Mouse (Mus musculus) lung, postnatal 10 days (tissue): Measurements from ENCODE around the gene Iqcc.

Experiments used
- DNase-seq: peaks from one replicate; pipeline ENCODE4 v3.0.0; 2021

The Iqcc gene

DNA sequence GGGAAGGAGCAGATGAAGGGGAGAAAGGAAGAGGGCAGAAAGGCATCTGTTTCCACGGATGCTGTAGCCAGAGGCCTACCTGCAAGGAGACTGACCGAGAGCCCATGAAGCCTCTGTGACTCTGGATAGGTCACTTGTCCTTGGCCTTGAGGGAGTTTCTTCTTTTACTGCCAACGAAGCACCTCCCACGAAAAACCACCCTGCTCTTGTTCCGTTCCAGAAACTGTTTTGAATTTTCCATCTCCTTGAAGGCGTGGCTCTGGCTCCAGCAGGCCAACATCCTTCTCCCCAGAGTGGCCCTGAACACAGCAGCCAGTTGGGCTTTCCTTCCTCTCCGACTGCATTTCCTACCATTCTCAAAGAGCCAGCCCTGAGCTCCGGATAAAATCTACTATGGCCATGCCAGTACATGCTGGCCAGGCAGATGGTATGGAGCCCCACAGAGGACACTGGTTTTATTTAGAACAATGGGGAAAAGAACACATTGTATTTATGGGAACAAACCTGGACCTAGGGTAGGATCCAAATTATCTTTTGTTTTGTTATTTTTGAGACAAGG lies 2.5 kb upstream of the Iqcc start:
- peak; percentile 65 for DNase-seq

DNA sequence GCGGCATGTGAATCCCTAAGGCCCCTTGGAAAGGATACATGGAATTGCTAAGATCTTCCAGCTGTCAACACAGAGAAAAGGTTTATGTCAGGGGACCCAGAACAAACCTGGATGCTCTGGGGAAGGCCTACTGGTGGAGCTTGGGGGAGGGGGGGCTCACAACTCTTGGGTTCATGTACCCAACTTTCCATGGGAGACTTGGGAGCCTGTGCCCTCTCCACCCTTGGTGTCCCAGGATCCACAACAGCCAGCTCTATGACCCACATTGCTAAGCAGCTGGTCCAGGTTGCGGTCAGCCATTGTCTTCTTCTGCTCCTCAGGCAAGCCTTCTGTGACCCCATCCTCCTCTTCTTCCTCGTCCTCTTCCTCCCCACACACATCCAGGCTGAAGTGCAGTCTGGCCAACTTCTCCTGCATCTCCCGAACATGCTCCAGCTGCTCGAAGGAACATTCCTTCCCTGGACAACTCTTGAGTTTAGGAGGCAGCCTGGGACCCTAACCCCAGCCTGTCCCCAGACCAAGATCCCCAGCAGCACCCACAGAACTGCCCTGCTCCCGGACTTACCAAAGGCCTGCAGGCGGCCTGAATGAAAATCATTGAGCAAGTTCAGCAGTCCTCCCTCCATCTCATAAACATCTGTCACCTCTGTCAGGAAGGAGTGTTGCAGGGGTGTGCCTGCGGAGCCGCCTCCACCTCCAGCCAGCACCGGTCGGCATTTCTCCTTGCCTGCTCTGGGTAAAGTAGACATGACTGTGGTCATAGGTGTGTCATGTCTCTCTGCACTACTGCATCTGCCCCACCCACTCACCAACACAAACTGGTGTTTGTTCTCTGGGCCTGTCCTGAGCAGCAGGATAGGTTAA lies 1.8 kb upstream of the Iqcc start:
- no peak for DNase-seq

DNA sequence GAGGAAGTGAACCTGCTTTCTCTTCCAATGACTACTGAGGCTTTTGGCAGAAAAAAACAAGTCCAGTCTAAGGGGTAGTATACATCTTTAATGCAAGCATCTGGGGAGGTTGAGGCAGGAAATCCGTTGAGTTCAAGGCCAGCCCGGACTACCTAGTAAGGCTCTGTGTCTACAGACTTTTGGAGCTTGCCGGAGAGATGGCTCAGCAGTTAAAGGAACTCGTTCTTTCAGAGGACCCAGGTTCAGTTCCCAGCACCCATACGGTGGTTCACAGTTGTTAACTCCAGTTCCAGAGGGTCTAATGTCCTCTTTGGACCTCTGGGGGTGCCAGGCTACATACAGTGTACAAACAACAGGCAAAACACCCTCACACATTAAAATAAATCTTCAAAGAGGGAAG lies 868 bp downstream of the Iqcc start:
- DNase-seq, result no peak

DNA sequence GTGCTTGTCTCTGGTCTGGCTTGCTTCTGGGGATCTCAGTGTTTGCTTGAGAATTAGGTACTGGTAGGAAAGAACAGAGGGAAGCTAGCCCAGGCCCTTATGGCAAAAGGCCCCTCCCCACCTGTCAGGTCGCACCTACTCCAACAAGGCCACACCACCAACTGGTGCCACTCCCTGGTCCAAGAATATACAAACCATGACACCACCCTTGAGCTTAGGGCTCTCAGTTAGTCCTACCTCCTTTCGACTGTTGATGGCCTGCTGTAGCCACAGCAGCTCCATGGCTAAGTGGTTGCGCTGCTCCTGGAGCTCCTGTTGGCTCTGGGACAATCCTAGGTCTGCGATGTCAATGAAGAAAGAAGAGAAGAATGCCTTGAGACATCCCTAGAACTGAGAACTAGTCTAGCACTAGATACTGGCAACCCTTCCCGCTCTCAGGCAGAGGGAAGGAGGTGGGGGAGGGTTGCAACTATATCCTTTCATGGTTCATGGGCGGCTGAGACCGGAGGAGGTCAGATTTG lies 1.7 kb downstream of the Iqcc start:
- DNase-seq, result no peak

DNA sequence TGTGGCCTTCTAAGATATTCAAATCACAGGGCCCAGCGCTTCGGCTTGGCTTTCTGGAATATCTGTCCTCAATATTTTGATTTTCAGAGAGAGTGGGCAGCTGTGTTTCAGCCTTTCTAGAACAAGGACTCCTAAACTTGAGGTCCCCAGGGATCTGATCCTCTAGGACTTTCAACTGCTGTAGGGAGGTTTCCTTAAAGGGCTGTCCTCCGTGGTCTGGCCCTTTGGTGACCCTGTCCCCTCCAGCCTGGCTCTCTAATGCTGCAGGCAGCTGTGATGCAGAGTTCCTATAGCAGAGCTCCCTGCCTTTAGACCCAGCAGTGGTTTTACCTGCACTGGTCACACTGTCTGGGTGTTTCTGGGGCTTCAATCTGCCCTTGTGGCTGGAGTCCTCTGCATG lies 2.3 kb downstream of the Iqcc start:
- no peak for DNase-seq

DNA sequence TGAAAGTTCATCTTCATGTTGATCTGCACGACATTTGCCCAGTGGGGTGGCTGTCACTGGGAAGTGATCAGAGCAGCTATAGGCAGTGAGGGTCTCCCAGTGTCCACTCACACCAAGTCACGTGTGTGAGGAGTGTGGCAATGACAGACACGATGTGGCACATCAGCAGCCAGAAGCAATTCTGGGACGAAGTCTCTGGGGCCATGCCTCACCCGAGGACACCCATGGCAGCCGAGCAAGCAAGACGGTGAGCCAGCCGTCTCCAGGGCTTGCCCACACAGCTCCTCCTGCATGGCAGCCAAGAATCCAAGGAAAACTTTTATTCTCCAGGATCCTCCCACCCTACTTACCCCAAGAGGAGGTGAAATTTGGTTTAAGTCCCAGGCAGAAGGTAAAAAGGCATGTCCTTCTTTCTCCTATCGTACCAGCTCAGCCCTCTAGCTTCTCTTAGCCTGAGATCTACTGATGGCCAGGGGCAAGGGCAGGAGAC lies 3.1 kb downstream of the Iqcc start:
- no peak for DNase-seq

DNA sequence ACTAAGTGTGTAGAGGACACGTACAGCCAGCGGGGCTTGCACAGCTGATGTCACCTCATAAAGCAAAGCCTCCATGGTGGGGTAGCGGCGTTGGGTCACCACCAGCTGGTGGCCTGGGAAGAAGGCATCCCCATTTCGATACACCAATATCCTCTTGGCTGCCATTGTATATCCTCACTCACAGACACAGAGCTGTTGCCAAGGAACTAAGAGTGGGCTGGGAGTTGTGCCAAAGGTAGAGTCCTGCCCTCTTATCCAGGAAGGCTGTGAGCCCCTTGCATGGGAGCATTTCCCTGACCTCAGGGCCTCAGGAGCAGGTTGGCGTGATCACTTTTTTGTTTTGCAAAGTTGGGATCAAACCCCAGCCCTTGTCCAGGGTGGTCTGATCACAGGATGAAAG lies 4.8 kb downstream of the Iqcc start, which contains the start of gene Dcdc2b:
Gene Dcdc2b (minus strand): TSS at position 165 of the 400 bp plus-strand sequence.
- DNase-seq, result peak; percentile 65

DNA sequence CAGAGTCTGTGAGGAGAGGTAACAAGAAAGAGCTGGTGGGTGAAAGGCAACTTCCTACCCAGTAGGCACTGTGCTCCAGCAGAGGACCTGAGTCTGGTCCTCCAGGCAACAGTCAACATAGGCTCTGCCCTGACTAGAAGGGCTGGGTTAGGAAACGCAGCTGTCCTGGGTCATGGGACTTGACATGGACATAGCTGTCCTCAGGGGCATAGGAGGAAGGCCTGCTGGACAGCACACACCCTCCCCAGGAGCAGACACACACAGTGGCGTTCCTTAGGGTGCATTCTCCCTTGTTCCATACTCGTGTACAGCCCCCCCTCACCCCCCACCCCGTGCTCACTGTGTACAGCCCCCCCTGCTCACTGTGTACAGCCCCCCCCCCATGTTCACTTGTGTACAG lies 8.4 kb downstream of the Iqcc start:
- no peak for DNase-seq

DNA sequence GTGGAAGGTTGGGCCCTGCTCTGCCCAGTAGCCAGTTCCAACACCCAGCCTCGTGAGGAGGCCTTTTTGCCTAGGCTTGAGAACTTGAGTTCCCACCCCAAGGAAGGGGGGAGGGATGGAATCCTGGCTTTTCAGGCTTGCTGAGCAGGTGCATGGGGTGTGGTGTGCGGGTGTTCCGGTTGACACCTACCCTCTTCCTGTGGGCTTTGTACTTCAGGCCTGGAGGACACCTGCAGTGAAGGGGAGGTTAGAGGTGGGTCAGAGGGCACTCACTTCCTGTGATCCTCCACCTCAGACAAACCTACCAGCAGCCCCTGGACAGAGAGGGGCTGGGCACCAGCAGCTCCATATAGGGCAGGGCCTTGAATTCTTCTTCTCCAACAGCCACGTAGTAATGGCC lies 8.9 kb downstream of the Iqcc start:
- DNase-seq, result no peak

DNA sequence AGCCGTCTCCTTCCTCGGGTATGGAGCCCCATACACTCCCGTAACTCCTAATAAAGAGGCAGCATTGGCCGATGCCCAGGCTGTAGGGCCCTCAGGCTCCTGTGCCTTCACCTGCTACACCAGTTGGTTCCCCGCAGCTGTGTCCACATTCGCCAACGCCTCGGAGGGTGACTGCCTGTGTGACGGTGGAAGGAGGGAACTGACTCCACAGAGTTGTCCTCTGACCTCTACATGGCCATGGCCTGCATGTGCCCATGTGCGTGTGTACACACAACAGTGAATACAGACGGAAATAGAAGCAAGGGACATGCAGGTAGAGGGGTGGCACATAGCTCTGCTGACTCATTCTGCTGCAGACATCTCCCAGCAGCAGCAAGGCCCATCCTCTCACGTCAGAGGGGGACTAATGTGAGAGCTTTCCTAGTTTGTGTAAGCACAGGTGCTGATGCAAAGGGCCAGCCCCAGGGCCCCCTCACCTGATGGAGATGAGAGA lies 9.7 kb downstream of the Iqcc start:
- DNase-seq, result no peak

DNA sequence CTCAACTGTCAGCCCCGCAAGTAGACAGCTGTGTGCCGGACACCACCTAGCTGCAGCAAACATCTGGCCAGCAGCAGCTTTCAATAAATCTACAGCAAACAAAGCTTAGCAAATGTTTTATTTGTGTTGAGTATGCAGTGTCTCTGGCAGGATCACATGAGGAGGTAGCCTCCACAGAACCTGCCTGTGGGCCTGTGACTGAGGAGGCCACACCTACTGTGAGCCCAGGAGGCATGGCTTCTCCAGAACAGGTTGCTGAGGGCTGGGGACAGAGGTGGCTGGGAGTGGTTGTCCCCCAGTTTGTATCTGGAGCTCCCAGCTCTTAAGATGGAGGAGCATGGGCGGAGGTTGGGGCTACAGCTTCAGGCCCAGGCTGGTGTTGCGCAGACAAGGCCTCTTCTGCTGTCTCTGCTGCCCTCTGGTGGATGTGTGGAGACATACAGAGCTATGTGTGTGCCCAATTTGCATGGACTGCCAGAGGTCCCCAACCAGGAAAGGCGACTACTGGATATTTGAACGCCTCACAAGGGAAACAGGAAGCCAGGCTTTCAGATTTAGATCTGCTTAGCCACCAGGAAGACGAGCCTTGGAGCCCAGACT lies 10.4 kb downstream of the Iqcc start:
- peak; percentile 92 for DNase-seq

DNA sequence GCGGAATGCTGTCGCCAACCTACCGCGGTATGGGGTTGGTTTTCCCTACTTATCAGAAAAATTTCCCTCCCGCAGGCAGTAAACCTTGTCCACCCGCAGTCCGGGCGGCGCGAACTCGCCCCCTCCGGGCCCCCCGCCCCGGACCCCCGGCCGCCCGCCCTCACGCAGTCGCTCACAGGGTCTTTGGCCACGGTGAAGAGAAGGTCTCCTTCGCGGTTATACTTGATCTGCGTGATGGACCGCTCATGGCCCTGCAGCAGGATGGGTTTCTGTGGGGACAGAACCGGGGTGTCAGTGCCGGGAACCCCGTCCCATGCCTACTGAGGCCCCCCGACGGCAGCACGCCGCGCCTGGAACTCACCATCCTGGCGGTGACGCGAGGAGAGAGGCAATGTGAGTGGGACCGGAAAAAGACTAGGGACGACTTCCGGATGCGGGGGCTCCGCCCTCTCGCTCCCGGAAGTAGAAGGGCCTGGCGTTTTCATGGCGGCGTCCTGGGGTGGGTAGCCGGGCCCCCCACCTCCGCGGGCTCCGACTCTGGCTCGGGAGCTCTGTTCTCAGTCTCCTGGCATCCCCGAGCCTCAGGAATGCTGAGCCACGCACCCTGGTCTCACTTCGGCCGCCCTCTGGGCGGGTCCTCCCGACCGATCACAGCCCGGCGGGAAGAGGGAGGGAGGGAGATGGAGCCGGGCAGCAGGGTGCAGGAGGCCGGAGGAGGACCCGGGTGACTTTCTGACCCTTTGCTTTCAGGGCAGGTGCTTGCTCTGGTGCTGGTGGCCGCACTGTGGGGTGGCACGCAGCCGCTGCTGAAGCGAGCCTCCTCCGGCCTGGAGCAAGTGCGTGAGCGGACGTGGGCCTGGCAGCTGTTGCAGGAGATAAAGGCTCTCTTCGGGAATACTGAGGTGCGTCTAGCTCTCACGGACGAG lies 18.4 kb downstream of the Iqcc start, which contains the start of the genes Eif3i and Tmem234:
Gene Eif3i (minus strand): TSS at position 416 of the 926 bp plus-strand sequence.
Gene Tmem234 (plus strand): TSS at position 436 of the 926 bp plus-strand sequence.
- peak; percentile 90 for DNase-seq

DNA sequence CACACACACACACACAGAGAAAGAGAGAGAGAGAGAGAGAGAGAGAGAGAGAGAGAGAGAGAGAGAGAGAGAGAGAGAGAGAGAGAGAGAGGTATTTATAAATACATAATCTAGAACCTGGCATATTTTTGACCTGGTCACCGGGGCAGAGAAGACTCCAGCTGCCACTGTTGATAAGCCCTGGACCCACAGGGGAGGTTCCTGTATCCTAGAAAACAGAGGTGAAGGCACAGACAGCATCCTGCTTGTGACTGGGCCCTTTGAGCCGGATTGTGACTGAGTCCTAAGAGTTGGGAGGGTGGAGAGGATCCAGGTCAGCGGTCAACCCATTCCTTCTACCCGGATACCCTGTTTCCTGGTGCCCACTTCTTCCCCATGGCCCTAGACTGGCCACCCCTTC lies 30.0 kb downstream of the Iqcc start:
- no peak for DNase-seq

DNA sequence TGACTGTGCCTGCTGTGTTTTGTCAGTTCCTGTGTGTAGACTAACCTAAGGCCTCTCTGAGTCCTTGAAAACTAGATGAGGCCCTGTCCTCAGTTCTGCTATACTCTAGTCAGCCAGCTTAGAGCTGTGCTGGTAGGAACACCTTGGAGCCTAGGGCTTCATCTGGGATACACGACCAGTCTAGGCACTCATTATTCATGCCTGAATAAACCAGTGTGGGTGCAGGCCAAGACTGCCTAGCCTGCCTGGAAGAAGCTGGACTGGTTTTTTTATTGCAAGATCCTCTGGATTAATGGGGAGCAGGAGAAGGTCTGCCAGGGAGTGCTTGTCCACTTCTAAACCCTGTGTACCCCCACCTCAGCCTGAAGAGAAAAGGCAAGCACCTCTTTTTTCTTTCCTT lies 32.0 kb downstream of the Iqcc start:
- no peak for DNase-seq

DNA sequence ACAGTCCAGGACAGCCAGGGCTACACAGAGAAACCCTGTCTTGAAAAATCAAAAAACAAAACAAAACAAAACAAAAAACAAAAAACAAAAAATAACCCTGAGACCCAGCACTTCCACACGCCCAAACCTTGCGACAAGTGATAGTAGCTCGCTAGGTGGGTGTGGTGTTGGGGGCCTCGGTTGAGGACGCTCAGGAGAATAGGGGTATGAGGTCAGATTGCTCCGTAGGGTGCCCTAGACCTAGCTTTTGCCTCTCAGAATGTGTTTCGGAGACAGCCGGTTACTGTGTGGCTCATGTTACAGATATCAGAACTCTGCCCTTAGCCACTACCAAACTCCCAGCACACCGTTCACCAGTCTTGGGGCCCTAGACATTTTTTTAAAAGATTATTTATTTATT lies 33.1 kb downstream of the Iqcc start:
- DNase-seq, result no peak

DNA sequence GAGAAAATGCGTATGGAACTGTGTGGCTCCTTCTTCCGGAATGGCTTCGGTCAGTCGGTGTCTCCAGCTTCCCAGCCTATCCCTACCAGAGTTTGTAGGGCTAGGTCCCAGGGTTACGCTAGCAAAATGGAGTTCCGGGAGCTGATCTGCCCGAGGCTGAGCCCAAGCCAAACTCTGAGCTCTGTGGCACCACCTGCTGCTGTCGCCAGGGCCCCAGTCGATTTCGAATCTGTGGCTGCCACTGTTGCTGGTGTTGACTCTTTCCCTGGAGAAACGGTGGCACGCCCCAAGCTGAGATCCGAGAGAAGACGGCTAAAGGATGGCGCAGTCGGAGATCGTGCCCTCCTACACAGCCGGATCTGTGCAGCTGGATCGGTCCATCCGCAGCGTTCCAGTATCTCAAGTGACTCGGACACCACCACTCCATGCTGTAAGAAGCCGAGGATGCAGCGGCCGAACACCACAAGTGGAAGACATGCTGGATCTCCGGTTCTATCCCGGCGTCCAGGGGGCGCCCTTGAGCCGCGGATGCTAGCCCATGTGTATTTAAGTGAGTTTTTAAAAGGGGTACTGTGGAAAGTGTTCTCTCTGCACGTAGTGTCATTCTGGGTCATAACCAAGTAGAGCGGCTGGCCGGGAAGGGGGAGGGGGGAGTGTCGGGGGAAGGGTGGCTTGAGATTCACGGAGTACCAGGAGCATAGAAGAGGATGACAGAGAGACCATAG lies 33.9 kb downstream of the Iqcc start:
- DNase-seq, result peak; percentile 91

DNA sequence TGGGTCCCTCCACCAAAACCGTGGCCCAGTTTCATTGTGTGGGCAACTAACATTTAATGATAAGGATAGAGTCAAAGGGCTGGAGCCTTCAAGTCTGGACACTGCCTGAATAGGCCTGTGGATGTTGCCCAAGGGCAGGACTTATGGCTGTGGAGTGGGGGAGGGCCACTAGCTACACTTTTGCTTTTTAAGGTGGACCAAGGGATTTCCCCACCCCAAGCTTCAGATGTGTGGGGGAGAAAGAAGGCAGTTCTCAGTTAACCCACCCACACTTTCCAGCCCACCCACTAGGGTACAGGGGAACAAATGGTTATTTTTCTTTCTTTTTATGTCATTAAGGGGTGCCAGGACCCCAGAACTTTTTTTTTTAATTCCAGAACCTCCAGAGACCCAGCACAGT lies 34.5 kb downstream of the Iqcc start:
- DNase-seq, result no peak

DNA sequence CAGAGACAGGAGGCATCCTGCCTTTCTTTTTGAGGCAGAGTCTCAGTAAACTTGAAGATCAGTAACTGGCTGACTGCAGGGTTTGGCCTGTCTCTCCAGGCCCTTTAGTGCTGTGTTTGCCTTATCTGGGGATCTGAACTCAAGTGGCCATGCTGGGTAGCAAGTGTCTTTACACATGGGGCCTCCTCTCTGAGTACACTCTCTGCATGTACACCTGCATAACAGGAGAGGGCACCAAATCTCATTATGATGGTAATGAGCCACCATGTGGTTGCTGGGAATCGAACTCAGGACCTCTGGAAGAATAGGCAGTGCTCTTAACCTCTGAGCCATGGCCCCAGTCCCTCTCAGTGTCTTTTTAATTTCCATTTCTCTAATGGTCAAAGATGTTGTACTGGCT lies 36.6 kb downstream of the Iqcc start:
- no peak for DNase-seq

DNA sequence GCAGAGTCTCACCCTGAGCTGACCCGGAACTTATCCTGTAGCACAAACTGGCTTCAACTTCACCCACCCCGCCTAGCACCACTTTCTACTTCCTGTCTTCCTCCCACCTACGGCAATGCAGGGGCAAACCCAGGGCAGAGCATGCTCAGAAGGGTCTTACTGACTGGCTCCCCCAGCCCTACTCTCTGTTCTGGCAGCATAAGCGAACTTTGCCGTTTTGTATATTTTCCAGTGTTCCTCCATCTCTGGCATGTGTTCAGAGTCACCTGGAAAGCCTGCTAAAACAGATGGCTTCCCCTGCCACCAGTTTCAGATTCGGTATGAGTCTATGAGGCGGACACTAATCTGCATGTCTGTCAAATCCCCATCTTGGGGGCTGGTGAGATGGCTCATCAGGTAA lies 38.6 kb downstream of the Iqcc start:
- no peak for DNase-seq

DNA sequence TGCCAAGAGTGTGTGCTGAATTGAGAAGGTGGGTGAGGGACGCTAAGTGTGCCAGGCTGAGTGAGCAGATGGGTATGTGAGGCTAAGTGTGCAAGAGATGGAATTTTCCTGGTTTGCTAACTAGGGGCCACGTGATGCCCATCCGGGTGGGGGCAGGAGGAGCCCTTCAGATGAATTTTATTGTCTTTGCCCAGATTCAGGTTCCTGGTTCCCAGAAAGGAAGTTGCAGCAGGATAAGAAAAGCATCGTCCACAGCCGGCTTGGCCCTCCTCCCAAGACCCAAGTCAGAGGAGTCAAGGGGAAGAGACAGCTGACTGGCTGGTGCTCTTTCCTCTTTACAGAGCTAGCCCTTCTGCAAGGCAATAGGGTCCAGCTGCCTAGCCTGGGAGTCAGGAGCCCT lies 40.4 kb downstream of the Iqcc start, which contains the start of gene Fam167b:
Gene Fam167b (minus strand): TSS at position 84 of the 400 bp plus-strand sequence.
- peak; percentile 60 for DNase-seq

DNA sequence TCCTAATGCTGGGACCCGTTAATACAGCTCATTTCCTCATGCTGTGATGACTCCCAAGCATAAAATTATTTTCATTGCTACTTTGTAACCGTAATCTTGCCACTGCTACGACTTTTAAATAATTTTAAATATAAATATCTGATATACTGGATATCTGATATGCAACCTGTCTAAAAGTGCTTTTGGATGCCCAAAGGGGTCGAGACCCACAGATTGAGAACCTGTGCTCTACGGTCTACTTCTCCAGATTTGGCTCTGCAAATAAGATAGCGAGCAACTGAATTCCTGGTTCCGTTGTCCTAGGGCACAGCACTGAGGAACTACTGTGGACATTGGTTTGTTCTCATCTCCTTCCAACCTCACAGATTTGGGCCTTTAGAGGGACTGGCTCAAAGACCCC lies 41.2 kb downstream of the Iqcc start:
- no peak for DNase-seq
